Mouse (Mus musculus): ENCODE results near the gene Bod1l. TPM values are rescaled to one million over a fixed set of nuclear protein-coding genes. Genes with fewer than 3 reads are reported as not detected.
A peak's percentile ranks its signal among the peaks of the same experiment; 100 is the strongest.

Bod1l gene
- total and polyA plus RNA-seq, 3 experiments = 20.7 to 472 (median 23.8) TPM

- no peaks in the 10 kb centered on the region for H3K36me3 ChIP-seq (ENCODE audit: control insufficient read depth in 1 of 2, insufficient read depth in 2 of 2, low read length in 2 of 2)
- no peak overlapping the region for H3K9ac ChIP-seq (ENCODE audit: control insufficient read depth, low read depth, low read length, poor library complexity, severe bottlenecking)
- H3K27me3 ChIP-seq (ENCODE audit: control insufficient read depth in 1 of 2, insufficient read depth in 2 of 2, low read length in 2 of 2) = peaks cover 2 to 4% of the 10 kb centered on the region in 2 experiments; a peak in 2 of 4 replicates
- no peaks in the 10 kb centered on the region for H3K79me2 ChIP-seq (ENCODE audit: control insufficient read depth, insufficient read depth, low read length, poor library complexity)
- TF ChIP-seq KAT2A (conservative IDR thresholded peaks at IDR 0.05; ENCODE audit: low read depth, low read length) (no peak), GABPA (IDR thresholded peaks at IDR 0.05; ENCODE audit: low read depth, low read length) (no peak)
- no peak overlapping the region for H3K4me3 ChIP-seq (ENCODE audit: control insufficient read depth in 1 of 2, insufficient read depth in 1 of 2, low read depth in 2 of 2, low read length in 2 of 2)
- DNase-seq (ENCODE audit: low read depth, low spot score) = no peak
- no peaks in the 10 kb centered on the region for H3K4me1 ChIP-seq (ENCODE audit: control insufficient read depth in 1 of 2, insufficient read depth in 2 of 2, low read length in 2 of 2)
- no peak overlapping the region for H3K27ac ChIP-seq (ENCODE audit: control insufficient read depth, low read depth, low read length)
- no peaks in the 10 kb centered on the region for H3K9me3 ChIP-seq (replicated peaks; ENCODE audit: insufficient read depth, low read length)
Observed at GRCm38 (mm10) chr5:41871164-41871563, 27.0 kb upstream of the Bod1l start.

- H3K27me3 ChIP-seq (ENCODE audit: control insufficient read depth in 1 of 2, insufficient read depth in 2 of 2, low read length in 2 of 2) = no peaks in the 10 kb centered on the region; a peak in 1 of 4 replicates
- H3K27ac ChIP-seq (ENCODE audit: control insufficient read depth, low read depth, low read length) = no peak overlapping the region
- no peak overlapping the region for H3K4me3 ChIP-seq (ENCODE audit: control insufficient read depth in 1 of 2, insufficient read depth in 1 of 2, low read depth in 2 of 2, low read length in 2 of 2)
- TF ChIP-seq RAD21 (IDR thresholded peaks at IDR 0.05; ENCODE audit: low read depth, low read length) (no peak), ETS1 (IDR thresholded peaks at IDR 0.05; ENCODE audit: low read depth, low read length) (no peak), POLR2AphosphoS5 (IDR thresholded peaks at IDR 0.05; ENCODE audit: borderline replicate concordance, low read depth, low read length) (no peak), RCOR1 (IDR thresholded peaks at IDR 0.05; ENCODE audit: low read depth, low read length) (no peak), ZC3H11A (IDR thresholded peaks at IDR 0.05; ENCODE audit: low read depth, low read length) (no peak), ZNF384 (IDR thresholded peaks at IDR 0.05; ENCODE audit: low read depth, low read length) (no peak)
- no peaks in the 10 kb centered on the region for H3K36me3 ChIP-seq (ENCODE audit: control insufficient read depth in 1 of 2, insufficient read depth in 2 of 2, low read length in 2 of 2)
- no peaks in the 10 kb centered on the region for H3K79me2 ChIP-seq (ENCODE audit: control insufficient read depth, insufficient read depth, low read length, poor library complexity)
- DNase-seq (ENCODE audit: low read depth, low spot score) = no peak
- H3K9ac ChIP-seq (ENCODE audit: control insufficient read depth, low read depth, low read length, poor library complexity, severe bottlenecking) = no peak overlapping the region
- no peaks in the 10 kb centered on the region for H3K9me3 ChIP-seq (replicated peaks; ENCODE audit: insufficient read depth, low read length)
- no peaks in the 10 kb centered on the region for H3K4me1 ChIP-seq (ENCODE audit: control insufficient read depth in 1 of 2, insufficient read depth in 2 of 2, low read length in 2 of 2)
Observed at GRCm38 (mm10) chr5:41855781-41856180, 11.7 kb upstream of the Bod1l start.

DNA sequence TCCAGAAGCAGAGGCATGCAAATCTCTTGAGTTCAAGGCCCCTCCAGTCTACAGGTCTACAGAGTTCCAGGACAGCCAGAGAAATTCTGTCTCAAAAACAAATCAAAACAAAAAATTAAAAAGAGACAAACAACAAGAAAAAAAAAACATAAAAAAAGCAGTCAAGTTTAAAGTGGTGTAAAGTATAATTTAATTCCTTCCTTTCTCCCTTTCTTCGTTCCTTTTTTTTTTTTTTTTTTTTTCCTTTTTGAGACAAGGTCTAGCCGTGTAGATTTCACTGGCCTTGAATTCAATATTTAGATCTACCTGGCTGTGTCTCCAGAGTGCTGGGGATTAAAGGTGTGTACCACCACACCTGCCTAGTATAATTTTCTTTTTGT, 1.4 kb upstream of the Bod1l start:
- Histone ChIP-seq H3K9ac (ENCODE audit: control insufficient read depth, low read depth, low read length, poor library complexity, severe bottlenecking) (peak overlapping the region; percentile 64), H3K4me1 (ENCODE audit: control insufficient read depth in 1 of 2, insufficient read depth in 2 of 2, low read length in 2 of 2) (peaks cover 8 to 14% of the 10 kb centered on the region in 2 experiments), H3K27me3 (ENCODE audit: control insufficient read depth in 1 of 2, insufficient read depth in 2 of 2, low read length in 2 of 2) (no peaks in the 10 kb centered on the region; a peak in 1 of 4 replicates), H3K79me2 (ENCODE audit: control insufficient read depth, insufficient read depth, low read length, poor library complexity) (peaks cover 21% of the 10 kb centered on the region), H3K9me3 (replicated peaks; ENCODE audit: insufficient read depth, low read length) (no peaks in the 10 kb centered on the region), H3K4me3 (ENCODE audit: control insufficient read depth in 1 of 2, insufficient read depth in 1 of 2, low read depth in 2 of 2, low read length in 2 of 2) (peak overlapping the region; percentile 91 to 97), H3K27ac (ENCODE audit: control insufficient read depth, low read depth, low read length) (peak overlapping the region; percentile 66), H3K36me3 (ENCODE audit: control insufficient read depth in 1 of 2, insufficient read depth in 2 of 2, low read length in 2 of 2) (peaks cover 0 to 21% of the 10 kb centered on the region in 2 experiments; a peak in 3 of 4 replicates)
- TF ChIP-seq ZNF384 (IDR thresholded peaks at IDR 0.05; ENCODE audit: low read depth, low read length) (peak; percentile 77; the same call in 1 of the 2 replicates), KAT2A (conservative IDR thresholded peaks at IDR 0.05; ENCODE audit: low read depth, low read length) (0 out of 2 replicates have a peak, but pooled peaks have one; percentile 11), TCF12 (IDR thresholded peaks at IDR 0.05; ENCODE audit: low read depth, low read length) (no peak), CHD1 (IDR thresholded peaks at IDR 0.05; ENCODE audit: low read depth, low read length) (peak; percentile 35; the same call in 1 of the 2 replicates), CHD2 (IDR thresholded peaks at IDR 0.05; ENCODE audit: low read length) (0 out of 2 replicates have a peak, but pooled peaks have one; percentile 2), MEF2A (IDR thresholded peaks at IDR 0.05; ENCODE audit: extremely low read depth, insufficient replicate concordance, low read depth, low read length, poor library complexity, severe bottlenecking) (no peak), USF1 (IDR thresholded peaks at IDR 0.05; ENCODE audit: low read depth, low read length) (no peak)
- DNase-seq (ENCODE audit: low read depth, low spot score) = no peak
